In genomic region chr17:47249176-47249575, GRCm38 (mm10) we compare ENCODE assay signal across 25 mouse cellular contexts.
DNase-seq lines count a peak whose midpoint lies in the region; ATAC-seq and TF ChIP-seq lines count a peak whose summit lies in the region.
"Had no signal": no experiment of that assay in that cellular context is flagged by ENCODE, and none has a peak within 500 bp of the region (broad histone marks: within the 10 kb centered on the region; RNA-seq: fewer than 3 reads in every experiment).

No protein-coding gene starts in this region.

- no peak for TF ChIP-seq CTCF in bone marrow, adult 2 months (IDR thresholded peaks at IDR 0.05; ENCODE audit: control insufficient read depth, insufficient read depth, low read length)

- no peak overlapping the region for H3K4me3 ChIP-seq in hindbrain, embryonic 15.5 days
- H3K4me3 ChIP-seq in hindbrain, embryonic 12.5 days, result no peak overlapping the region
- H3K4me3 ChIP-seq in bone marrow, adult 2 months (replicated peaks; ENCODE audit: control insufficient read depth, low read depth, low read length), result no peak overlapping the region
- H3K4me3 ChIP-seq: gastrocnemius, adult 2 months; heart, embryonic 12.5 days; heart, embryonic 15.5 days; hindbrain, embryonic 10.5 days had no signal

- no peaks in the 10 kb centered on the region for H3K27me3 ChIP-seq in hindbrain, embryonic 15.5 days
- H3K27me3 ChIP-seq in hindbrain, embryonic 12.5 days, result no peaks in the 10 kb centered on the region
- H3K27me3 ChIP-seq: CH12.LX; heart, embryonic 12.5 days; heart, embryonic 15.5 days; Patski had no signal

- no peak for DNase-seq in spleen, postnatal 36 days (ENCODE audit: low spot score in 2 of 2)
- no peak for DNase-seq in thymus, postnatal 0 days (ENCODE audit: low spot score)
- DNase-seq: adrenal gland, postnatal 14 days; cerebellum, adult 18-20 months; cerebellum, adult 9-10 months; cerebellum, postnatal 14 days; forebrain, postnatal 0 days; gastrocnemius, adult 2 months; gastrocnemius, postnatal 14 days; heart, adult 18-20 months; heart, postnatal 36 days had no signal

- no peak overlapping the region for H3K27ac ChIP-seq in hindbrain, embryonic 15.5 days (replicated peaks)
- H3K27ac ChIP-seq in hindbrain, embryonic 12.5 days, result no peak overlapping the region
- peak overlapping the region; percentile 46 for H3K27ac ChIP-seq in bone marrow, adult 2 months (ENCODE audit: control insufficient read depth, insufficient read depth, low read depth, low read length, poor library complexity)
- H3K27ac ChIP-seq: gastrocnemius, adult 2 months; heart, embryonic 15.5 days; hindbrain, embryonic 10.5 days had no signal

- no peak overlapping the region for H3K9ac ChIP-seq in hindbrain, embryonic 15.5 days
- no peak overlapping the region for H3K9ac ChIP-seq in hindbrain, embryonic 12.5 days
- H3K9ac ChIP-seq: forebrain, postnatal 0 days; heart, embryonic 12.5 days; heart, embryonic 15.5 days had no signal

- no peaks in the 10 kb centered on the region for H3K36me3 ChIP-seq in hindbrain, embryonic 15.5 days
- H3K36me3 ChIP-seq in hindbrain, embryonic 12.5 days, result peaks cover 5% of the 10 kb centered on the region; the same call in 1 of the 2 replicates
- H3K36me3 ChIP-seq: G1E had no signal

- no peak for TF ChIP-seq POLR2A in bone marrow, adult 2 months (IDR thresholded peaks at IDR 0.05; ENCODE audit: borderline replicate concordance, control insufficient read depth, low read depth, low read length)

- H3K9me3 ChIP-seq in hindbrain, embryonic 15.5 days, result no peaks in the 10 kb centered on the region
- no peaks in the 10 kb centered on the region for H3K9me3 ChIP-seq in hindbrain, embryonic 12.5 days (replicated peaks)
- H3K9me3 ChIP-seq: G1E; heart, embryonic 12.5 days; heart, embryonic 15.5 days; hindbrain, embryonic 10.5 days had no signal

- peaks cover 22% of the 10 kb centered on the region for H3K4me1 ChIP-seq in hindbrain, embryonic 15.5 days (replicated peaks)
- peaks cover 5% of the 10 kb centered on the region for H3K4me1 ChIP-seq in hindbrain, embryonic 12.5 days
- H3K4me1 ChIP-seq in bone marrow, adult 2 months (ENCODE audit: control insufficient read depth, insufficient read depth, low read length), result peaks cover 11% of the 10 kb centered on the region; the same call in 1 of the 2 replicates
- H3K4me1 ChIP-seq: heart, embryonic 12.5 days; heart, embryonic 15.5 days had no signal

- no peak overlapping the region for H3K4me2 ChIP-seq in hindbrain, embryonic 15.5 days
- H3K4me2 ChIP-seq in hindbrain, embryonic 12.5 days (replicated peaks), result no peak overlapping the region
- H3K4me2 ChIP-seq: heart, embryonic 12.5 days; heart, embryonic 15.5 days had no signal

- peak; percentile 19; the same call in 1 of the 2 replicates for ATAC-seq in hindbrain, embryonic 15.5 days (ENCODE audit: low FRiP score, low read depth)
- ATAC-seq in hindbrain, embryonic 12.5 days (ENCODE audit: low FRiP score), result no peak
- peak; percentile 41 for ATAC-seq in megakaryocyte, adult 5-6 weeks (ENCODE audit: poor library complexity, severe bottlenecking)
- ATAC-seq: forebrain, embryonic 14.5 days; forebrain, postnatal 0 days; hindbrain, embryonic 16.5 days; inflammation-experienced regulatory T-cells, adult 6 months; intestine, embryonic 16.5 days; Patski had no signal

- 84% methylated on average over 9 of the region's 9 CpGs for WGBS in hindbrain, embryonic 15.5 days
- WGBS in hindbrain, embryonic 12.5 days, result 86% methylated on average over 9 of the region's 9 CpGs
- WGBS in bone marrow, adult 2 months, result 61% methylated on average over 9 of the region's 9 CpGs
